Mouse (Mus musculus) skeletal muscle tissue, adult 2 months (tissue): ENCODE results near the gene Mrpl50.
"Not testable (repeated sequence)": the region's sequence is repeated elsewhere in the genome, so short reads cannot be mapped to it uniquely, and the experiment has no call there.

ENCODE experiments used
- DNase-seq: peaks from one replicate; pipeline ENCODE4 v3.0.0-alpha.2; 2012; ENCODE audit warnings: low read depth, low spot score

Gene Mrpl50

DNA sequence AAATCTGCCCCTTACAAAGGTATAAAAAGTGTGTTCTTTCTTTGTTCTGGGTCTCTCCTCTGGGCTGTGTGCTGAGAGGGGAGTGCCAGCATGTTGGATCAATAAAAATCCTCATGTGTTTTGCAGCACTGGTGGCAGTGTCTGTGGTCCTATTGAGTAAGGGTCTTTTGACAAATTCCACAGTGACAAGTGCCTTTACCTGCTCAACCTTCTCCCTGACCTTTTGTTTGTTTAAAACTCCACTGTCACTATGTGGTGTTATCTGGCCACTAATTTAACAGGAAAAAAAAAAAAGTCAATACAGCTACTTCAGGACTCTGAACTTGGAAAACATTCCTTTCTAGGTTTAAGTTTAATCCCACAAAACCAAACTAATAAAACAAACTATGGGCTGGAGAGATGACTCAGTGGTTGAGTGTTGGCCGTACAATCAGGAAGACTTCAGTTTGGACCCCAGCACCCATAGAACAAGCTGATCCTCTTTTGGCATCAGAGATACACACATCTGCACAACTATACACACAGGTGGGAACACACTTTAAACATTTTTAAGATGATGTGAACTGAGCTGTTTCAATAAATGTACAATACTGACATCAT, 10.6 kb downstream of the Mrpl50 start:
- DNase-seq, result not testable (repeated sequence)

DNA sequence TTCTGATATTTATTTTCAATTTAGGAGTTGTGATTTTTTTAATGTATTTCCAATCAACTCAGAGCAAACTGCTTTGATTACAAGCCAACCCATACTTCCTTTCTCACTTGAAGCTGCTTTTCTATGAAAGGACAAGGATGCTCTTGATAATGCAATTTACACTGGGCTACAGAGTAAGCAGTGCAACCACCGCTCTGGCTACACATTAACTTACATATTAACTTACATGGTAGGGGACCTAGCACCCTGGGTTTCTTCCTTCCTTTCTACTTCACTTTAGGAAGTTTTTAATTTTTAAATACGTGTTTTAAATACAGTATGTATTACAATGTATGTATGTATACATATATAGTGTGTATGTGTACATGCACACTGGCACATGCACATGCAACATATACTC, 11.7 kb downstream of the Mrpl50 start:
- DNase-seq, result no peak

DNA sequence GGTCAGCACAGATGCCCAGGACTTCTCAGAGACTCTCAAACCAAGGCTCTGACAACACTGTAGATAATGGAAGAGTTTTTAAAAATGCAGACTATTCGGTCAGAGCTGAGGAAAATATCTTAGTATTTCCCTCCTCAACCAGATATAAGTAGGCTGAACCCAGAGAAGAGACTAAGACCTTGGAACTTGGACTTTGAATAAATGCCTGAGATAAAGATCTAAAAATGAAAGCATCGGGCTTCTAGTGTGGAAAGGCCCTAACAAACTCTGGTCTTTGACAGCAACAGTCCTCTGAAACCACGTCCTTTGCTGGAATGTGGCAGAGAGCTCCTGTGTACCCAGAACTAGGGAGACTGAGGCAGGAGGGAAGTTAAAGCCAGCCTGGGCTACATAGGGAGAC, 14.5 kb downstream of the Mrpl50 start, which contains the start of gene Baat:
Baat (minus strand) TSS at position 172 of the 400 bp plus-strand sequence.
- no peak for DNase-seq

DNA sequence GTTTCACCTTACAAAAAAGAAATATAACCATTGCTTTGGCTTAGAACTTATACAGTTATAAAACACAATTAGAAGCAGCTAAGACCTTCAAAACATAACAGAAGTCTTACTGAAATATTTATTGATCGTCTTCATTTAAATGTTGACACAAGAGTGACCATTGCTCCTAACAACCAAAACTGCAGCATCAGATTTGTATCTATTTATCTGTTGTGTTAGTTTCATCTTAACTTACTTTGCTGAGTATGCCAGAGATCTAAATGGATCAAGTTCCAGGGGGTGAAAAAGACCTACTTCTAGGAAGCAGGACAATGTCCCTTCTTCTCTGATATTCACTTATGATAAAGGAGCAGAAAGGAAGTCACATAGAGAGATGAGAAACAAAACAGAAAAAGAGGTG, 17.3 kb downstream of the Mrpl50 start:
- DNase-seq, result no peak

DNA sequence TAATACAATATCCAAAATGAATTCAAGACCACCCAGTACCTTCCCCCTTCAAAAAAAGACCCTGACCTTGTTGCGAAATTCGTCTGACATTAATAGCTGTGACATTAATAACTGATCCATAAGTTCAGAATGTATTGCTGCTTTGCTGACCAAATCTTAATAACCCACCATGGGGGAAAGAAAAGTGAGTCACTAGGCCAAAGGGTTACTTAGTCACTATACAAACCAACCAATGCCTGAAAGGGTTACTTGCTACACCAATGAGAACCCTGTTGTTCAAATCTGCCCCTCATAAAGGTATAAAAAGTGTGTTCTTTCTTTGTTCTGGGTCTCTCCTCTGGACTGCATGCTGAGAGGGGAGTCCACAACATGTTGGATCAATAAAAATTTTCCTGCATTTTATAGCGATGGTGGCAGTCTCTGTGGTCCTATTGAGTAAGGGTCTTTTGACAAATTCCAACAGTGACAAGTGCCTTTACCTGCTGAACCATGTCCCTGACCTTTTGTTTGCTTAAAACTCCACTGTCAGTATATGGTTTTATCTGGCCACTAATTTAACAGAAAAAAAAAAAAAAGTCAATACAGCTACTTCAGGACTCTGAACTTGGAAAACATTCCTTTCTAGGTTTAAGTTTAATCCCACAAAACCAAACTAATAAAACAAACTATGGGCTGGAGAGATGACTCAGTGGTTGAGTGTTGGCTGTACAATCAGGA, 34.8 kb downstream of the Mrpl50 start:
- DNase-seq, result not testable (repeated sequence)

DNA sequence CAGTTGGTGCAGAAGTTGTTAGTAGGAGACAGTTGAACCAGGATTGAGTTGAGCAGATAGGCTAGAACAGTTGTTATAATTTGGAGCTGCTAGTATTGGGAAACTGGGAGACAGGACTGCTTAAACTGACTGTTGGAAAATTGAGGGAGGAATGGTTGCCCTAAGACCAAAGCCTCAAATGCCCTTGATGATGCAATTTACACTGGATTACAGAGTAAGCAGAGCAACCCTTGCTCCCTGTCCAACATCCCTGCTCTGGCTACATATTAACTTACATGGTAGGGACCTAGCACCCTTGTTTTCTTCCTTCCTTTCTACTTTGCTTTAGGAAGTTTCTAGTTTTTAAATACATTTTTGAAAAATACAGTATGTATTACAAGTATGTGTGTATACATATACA, 35.5 kb downstream of the Mrpl50 start:
- DNase-seq, result no peak

DNA sequence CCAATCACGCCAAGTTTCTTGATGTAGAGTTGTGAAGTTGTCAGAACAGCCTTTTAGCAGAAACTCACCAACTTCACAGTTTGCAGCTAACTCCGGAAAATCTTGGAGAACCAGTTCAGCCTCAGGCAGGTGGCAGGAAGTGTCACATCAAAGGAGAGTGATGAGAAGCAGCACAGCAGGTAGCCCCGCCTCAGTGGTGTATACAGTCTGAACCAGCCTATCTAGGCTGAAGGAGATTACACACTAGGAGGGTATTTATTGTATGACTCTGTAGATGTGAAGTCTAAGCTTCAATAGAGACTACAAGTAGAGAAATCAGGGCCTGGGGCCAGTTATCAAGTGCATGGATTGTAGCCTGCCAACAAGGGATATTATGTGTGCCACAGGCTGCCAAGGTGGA, 40.0 kb downstream of the Mrpl50 start:
- no peak for DNase-seq

DNA sequence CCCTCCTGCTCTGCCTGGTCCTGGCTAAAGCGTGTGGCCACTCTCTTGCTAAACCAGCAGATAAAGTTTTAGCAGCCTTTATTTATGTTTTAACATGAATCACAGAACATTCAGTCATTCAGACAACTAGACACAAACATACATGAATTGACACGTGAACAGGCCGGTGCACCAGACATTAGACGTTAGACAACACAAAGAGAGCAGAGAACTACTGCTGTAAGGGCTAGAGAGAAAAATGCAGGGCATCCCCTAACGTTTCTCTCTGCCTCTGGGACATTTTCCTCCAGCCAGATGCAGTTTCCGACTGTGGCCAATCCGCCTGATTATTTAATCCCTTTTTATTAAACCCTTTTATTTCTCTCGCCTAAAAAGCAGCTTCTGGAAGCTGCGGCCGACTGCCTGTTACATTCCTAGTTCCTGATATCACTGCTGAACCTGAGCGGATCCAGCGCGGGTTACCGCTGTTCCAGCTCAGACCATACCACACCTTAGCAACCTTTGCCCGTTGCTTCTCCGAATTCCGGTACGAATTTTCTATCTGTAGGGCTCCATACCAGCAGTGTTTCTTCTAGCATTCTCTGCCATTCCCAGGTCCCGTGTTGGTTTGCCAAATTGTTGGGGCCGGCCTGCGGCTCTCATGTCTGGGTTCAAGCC, 40.7 kb downstream of the Mrpl50 start:
- no peak for DNase-seq

DNA sequence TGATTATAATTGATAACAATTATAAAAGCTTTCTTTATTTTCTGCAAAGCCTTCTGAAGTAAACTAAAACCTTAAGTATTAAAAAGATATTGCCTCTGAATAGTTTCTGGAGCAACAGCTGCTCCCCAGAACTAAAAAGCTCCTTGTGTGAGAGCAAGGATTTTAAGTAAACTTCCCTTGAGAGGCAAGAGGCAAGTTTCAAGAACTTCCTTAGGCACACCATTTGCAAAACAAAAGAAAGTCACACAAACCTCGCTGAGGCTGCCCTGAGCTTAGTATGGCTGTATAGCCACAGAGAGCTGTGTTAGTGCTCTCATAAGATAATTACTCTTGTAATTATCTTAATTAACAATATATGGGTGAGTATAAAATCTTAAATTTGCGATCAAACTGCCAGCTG, 41.9 kb downstream of the Mrpl50 start:
- not testable (repeated sequence) for DNase-seq

DNA sequence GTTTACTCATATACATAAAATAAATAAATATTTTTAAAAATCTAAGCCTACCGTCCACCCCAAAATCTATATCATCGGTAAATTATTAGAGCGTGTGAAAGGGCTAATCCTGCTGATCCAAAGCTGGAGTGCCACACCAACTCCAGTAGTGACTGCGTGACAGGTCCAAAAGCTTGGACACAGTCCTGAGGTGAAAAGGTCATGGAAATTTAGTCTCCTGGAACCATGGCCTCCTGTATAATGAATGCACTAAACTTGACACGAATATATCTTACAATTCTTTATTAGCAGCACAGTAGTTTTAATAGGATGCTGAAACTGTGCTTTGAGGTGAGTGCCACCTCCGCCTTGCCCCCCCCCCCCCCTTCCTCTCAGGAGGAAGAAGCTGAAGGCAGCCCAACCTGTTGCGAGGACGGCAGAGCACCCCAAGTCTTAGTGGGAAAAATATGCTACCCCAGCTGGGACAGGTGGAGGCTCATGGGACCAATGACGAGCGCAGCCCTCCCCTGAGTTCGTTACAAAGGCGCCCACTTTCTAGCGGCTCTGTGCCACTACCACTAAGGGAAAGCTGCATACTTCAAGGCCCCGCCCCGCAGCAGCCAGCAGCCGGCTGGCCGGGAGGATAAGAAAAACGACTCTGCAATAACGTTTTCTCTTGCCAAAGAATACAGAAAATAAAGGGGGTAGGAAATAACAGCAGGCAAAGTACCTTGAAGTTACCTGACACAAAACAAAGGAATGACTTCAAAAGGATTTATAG, 42.6 kb downstream of the Mrpl50 start:
- no peak for DNase-seq

DNA sequence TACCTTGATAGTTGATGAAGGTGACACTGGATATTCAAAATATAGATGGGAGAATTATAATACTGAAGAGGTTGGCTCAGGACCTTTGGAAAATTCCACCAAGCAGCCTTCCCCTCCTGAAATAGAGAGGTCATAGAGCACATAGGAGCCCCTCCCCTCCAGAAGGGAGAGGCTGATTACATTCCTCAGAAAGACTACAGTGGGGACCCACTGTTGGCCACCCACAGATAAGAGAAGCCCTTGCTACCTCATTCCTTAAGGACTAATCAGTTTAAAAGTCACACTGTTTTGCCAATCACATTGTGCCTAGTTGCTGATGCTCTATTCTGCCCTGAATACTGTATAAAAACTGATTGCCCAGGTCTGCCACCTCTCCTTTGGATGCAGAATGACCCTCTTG, 46.3 kb downstream of the Mrpl50 start:
- no peak for DNase-seq

DNA sequence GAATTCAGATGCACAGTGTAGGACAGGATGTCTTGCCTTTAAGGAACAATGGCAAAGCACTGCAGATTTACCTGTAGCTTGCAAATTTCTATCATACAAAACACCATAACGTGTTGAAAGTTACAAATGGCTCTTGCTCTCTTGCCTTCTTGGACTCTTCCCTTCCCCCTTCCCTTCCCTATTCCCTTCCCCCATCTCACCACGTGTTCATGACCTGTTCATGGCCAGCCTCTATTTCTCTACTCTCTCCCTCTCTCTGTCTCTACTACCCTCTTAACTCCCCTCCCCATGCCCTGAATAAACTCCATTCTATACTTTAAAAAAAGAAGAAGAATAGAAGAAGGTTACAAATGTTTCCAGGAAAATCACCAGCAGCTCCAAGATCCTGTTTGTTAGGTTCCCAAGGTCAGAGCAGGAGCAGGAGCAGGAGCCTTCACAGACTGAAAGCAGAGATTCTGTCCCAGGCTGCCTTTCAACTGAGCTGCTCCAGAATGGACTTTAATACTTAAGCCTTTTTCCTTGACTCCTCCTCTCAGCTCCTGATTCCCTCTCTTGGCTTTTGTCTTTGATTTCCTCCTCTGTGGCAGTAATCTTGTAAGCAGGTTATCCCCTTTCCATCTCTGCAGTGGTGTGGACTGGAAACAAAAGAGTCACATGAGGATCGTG, 47.3 kb downstream of the Mrpl50 start, which contains the start of gene Acnat1:
Acnat1 (minus strand) TSS at position 478 of the 666 bp plus-strand sequence.
- no peak for DNase-seq

DNA sequence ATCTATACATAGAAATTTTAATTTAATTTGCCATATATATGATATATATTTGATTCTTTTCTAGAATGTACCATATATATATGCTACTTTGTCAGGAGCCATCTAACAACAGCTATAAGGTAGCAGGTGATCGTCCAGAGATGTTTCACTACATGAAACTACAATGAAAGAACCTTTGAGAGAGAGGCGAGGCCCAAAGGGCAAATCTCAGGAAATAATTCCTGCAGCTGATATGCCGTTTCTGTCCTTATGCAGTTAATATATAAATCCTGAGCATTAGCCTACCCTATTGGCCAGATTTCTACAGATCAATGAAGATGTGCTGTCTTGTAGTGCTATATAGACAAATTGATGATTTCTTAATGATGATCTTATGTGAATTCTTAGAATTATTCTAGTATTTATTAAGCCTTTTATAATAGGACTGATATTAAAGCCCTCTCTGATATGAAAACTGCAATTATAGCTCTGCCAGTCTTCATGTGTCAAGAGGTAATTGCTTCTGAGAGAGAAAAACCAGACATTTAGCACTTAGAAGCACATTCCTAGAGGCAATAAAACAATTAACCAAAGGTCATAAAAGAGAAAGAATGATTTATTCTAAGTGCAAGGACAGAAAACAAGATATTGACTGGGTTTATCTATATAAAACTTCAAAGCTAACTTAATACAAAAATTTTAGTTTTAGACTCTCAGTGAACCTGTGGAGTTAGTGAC, 51.3 kb downstream of the Mrpl50 start:
- no peak for DNase-seq

DNA sequence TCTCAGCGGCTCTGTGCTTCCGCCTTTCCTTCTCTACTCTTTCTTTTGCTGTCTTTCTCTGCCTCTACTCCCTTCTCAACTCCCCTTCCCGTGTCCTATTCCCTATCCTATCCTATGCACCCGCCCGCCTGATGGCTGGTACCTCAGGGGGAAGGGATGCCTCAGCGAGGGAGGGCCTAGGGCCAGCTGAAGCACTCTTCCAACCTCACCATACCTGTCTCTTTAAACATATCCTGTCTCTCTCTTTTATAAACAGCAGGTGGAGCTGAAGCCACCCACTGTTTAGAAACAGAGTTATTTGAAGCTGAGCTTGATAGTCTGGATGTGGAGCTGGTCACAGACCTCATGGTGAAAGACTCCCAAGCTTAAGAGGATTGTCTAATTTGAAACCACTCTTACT, 53.5 kb downstream of the Mrpl50 start:
- DNase-seq, result no peak
